13 mouse cellular contexts compared by ENCODE assay signal in the genomic region with DNA sequence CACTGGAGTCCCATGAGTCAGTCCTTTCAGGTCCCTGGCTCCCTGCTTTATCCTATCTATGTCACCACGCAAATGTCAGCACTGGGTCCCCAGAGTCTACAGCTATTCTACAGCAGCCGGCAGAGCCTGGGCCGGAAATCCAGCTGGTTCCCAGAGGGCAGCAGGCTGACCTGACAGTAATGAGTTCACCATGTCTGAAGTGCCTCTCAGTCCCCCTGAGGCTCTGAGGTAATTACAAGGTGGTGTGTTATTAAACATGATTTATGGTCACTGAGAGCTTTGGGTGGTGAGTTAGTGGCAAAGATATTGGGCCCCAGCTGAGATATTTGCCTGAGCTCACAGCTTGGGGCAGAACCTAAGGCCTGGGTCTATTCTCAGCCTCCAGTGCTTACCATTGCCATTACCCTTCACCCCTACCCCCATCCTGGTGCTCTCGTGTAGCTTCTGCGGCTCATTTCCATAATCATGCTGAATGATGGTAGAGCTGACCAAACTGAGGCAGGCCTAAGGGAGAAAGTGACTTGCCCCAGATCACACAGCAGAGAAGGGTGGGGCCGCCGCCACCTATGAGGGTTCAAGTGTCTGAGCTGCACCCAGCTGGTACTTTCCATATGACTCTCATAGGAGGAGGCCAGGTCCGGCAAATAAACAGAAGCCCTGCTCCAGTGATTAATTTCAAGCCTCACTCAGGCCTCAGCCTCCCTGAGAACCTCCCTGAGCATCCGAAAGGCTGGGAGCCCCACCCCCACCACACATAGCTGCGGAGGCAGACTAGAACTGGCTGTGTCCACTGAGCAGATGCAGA.
DNase-seq lines count a peak whose midpoint lies in the region; ATAC-seq lines count a peak whose summit lies in the region.
"Had no signal": no experiment of that assay in that cellular context is flagged by ENCODE, and none has a peak within 500 bp of the region (broad histone marks: within the 10 kb centered on the region; RNA-seq: fewer than 3 reads in every experiment).

No protein-coding gene starts in this region.

- H3K27ac ChIP-seq in hindbrain, embryonic 10.5 days: peak overlapping the region; percentile 36
- H3K27ac ChIP-seq in hindbrain, embryonic 16.5 days (ENCODE audit: low read depth, low read length): no peak overlapping the region
- H3K27ac ChIP-seq in midbrain, embryonic 12.5 days (replicated peaks): peak overlapping the region; percentile 60
- H3K27ac ChIP-seq in liver, embryonic 11.5 days (ENCODE audit: low read depth, low read length): no peak overlapping the region
- no peak overlapping the region for H3K27ac ChIP-seq in forebrain, embryonic 14.5 days (ENCODE audit: low read depth, low read length)

- no peak overlapping the region for H3K4me3 ChIP-seq in hindbrain, embryonic 10.5 days
- H3K4me3 ChIP-seq in hindbrain, embryonic 16.5 days (ENCODE audit: low read length): no peak overlapping the region
- H3K4me3 ChIP-seq in midbrain, embryonic 12.5 days: no peak overlapping the region
- no peak overlapping the region for H3K4me3 ChIP-seq in liver, embryonic 11.5 days (ENCODE audit: low read depth, low read length)
- no peak overlapping the region for H3K4me3 ChIP-seq in forebrain, embryonic 14.5 days (ENCODE audit: low read depth, low read length)
- H3K4me3 ChIP-seq: erythroblast, embryonic 14.5 days had no signal

- H3K4me1 ChIP-seq in hindbrain, embryonic 10.5 days (replicated peaks): peaks cover 39% of the 10 kb centered on the region
- H3K4me1 ChIP-seq in hindbrain, embryonic 16.5 days (ENCODE audit: control insufficient read depth, insufficient read depth, low read depth, low read length): no peaks in the 10 kb centered on the region
- peaks cover 19% of the 10 kb centered on the region for H3K4me1 ChIP-seq in midbrain, embryonic 12.5 days
- H3K4me1 ChIP-seq in liver, embryonic 11.5 days (replicated peaks; ENCODE audit: control insufficient read depth, insufficient read depth, low read length): no peaks in the 10 kb centered on the region
- H3K4me1 ChIP-seq in forebrain, embryonic 14.5 days (ENCODE audit: control insufficient read depth, insufficient read depth, low read length): no peaks in the 10 kb centered on the region

- H3K36me3 ChIP-seq in hindbrain, embryonic 10.5 days: no peaks in the 10 kb centered on the region
- H3K36me3 ChIP-seq in hindbrain, embryonic 16.5 days (ENCODE audit: control insufficient read depth, insufficient read depth, low read length): no peaks in the 10 kb centered on the region
- no peaks in the 10 kb centered on the region for H3K36me3 ChIP-seq in midbrain, embryonic 12.5 days
- H3K36me3 ChIP-seq in liver, embryonic 11.5 days (ENCODE audit: control insufficient read depth, insufficient read depth, low read length): no peaks in the 10 kb centered on the region
- no peaks in the 10 kb centered on the region for H3K36me3 ChIP-seq in forebrain, embryonic 14.5 days (ENCODE audit: control insufficient read depth, insufficient read depth, low read length)

- ATAC-seq in hindbrain, embryonic 16.5 days: no peak
- ATAC-seq in midbrain, embryonic 12.5 days (ENCODE audit: low FRiP score, low read depth): 0 out of 2 replicates have a peak, but pooled peaks have one; percentile 19
- no peak for ATAC-seq in liver, embryonic 11.5 days (replicated peaks; ENCODE audit: low FRiP score)
- ATAC-seq in forebrain, embryonic 14.5 days: no peak

- H3K27me3 ChIP-seq in hindbrain, embryonic 10.5 days (ENCODE audit: insufficient read depth, poor library complexity, severe bottlenecking): no peaks in the 10 kb centered on the region
- H3K27me3 ChIP-seq in hindbrain, embryonic 16.5 days (replicated peaks; ENCODE audit: control insufficient read depth, insufficient read depth, low read length): no peaks in the 10 kb centered on the region
- no peaks in the 10 kb centered on the region for H3K27me3 ChIP-seq in midbrain, embryonic 12.5 days
- no peaks in the 10 kb centered on the region for H3K27me3 ChIP-seq in liver, embryonic 11.5 days (replicated peaks; ENCODE audit: control insufficient read depth, insufficient read depth, low read length)
- no peaks in the 10 kb centered on the region for H3K27me3 ChIP-seq in forebrain, embryonic 14.5 days (replicated peaks; ENCODE audit: control insufficient read depth, insufficient read depth, low read length)

- no peaks in the 10 kb centered on the region for H3K9me3 ChIP-seq in hindbrain, embryonic 10.5 days
- H3K9me3 ChIP-seq in hindbrain, embryonic 16.5 days (ENCODE audit: control insufficient read depth, low read length): no peaks in the 10 kb centered on the region
- no peaks in the 10 kb centered on the region for H3K9me3 ChIP-seq in midbrain, embryonic 12.5 days
- no peaks in the 10 kb centered on the region for H3K9me3 ChIP-seq in liver, embryonic 11.5 days (ENCODE audit: control insufficient read depth, low read length)
- 0 out of 2 replicates have a peak, but pooled peaks cover 3% of the 10 kb centered on the region for H3K9me3 ChIP-seq in forebrain, embryonic 14.5 days (replicated peaks; ENCODE audit: control insufficient read depth, low read length)

- 55% methylated on average over 10 of the region's 10 CpGs for WGBS in hindbrain, embryonic 10.5 days
- WGBS in hindbrain, embryonic 16.5 days: 43% methylated on average over 10 of the region's 10 CpGs
- 53% methylated on average over 10 of the region's 10 CpGs for WGBS in midbrain, embryonic 12.5 days
- 59% methylated on average over 10 of the region's 10 CpGs for WGBS in liver, embryonic 11.5 days
- WGBS in forebrain, embryonic 14.5 days: 80% methylated on average over 10 of the region's 10 CpGs

- H3K9ac ChIP-seq in hindbrain, embryonic 16.5 days (ENCODE audit: low read depth, low read length): no peak overlapping the region
- H3K9ac ChIP-seq in midbrain, embryonic 12.5 days (replicated peaks): no peak overlapping the region
- H3K9ac ChIP-seq in liver, embryonic 11.5 days (ENCODE audit: low read depth, low read length): no peak overlapping the region
- H3K9ac ChIP-seq in forebrain, embryonic 14.5 days (ENCODE audit: low read length): no peak overlapping the region

- peak; percentile 44 for DNase-seq in hindbrain, embryonic 10.5 days (ENCODE audit: low spot score)
- DNase-seq in A20 (ENCODE audit: low read depth, low spot score): peak; percentile 97
- peak; percentile 90 for DNase-seq in forelimb bud, embryonic 11.5 days (ENCODE audit: low read depth, low spot score)
- no peak for DNase-seq in liver, embryonic 11.5 days (ENCODE audit: low spot score)
- DNase-seq in forebrain, embryonic 14.5 days (ENCODE audit: low spot score): no peak
- no peak for DNase-seq in urinary bladder, adult 2 months (ENCODE audit: low spot score)
- DNase-seq: adrenal gland, adult 2 months; cerebellum, adult 11-12 months; kidney, postnatal 14 days; thymus, adult 18-20 months had no signal

- no peak overlapping the region for H3K4me2 ChIP-seq in hindbrain, embryonic 16.5 days (ENCODE audit: low read length)
- H3K4me2 ChIP-seq in midbrain, embryonic 12.5 days (replicated peaks): no peak overlapping the region
- no peak overlapping the region for H3K4me2 ChIP-seq in liver, embryonic 11.5 days
- no peak overlapping the region for H3K4me2 ChIP-seq in forebrain, embryonic 14.5 days (ENCODE audit: low read length)

Comparison
In these comparisons a context has a peak if more than half of its experiments do, and no peak if none do; other contexts are left out.
1. H3K27ac ChIP-seq: peak in hindbrain, embryonic 10.5 days (single experiment) and midbrain, embryonic 12.5 days (single experiment); none in hindbrain, embryonic 16.5 days (single experiment), liver, embryonic 11.5 days (single experiment) and forebrain, embryonic 14.5 days (single experiment).
2. DNase-seq: peak in hindbrain, embryonic 10.5 days (single experiment), A20 (single experiment) and forelimb bud, embryonic 11.5 days (single experiment); none in liver, embryonic 11.5 days (single experiment), forebrain, embryonic 14.5 days (single experiment) and urinary bladder, adult 2 months (single experiment).